Mouse (Mus musculus): Measurements from ENCODE around the gene Taf4.

- TF ChIP-seq CTCF (IDR thresholded peaks at IDR 0.05) (no peak), POLR2A (IDR thresholded peaks at IDR 0.05; ENCODE audit: insufficient read depth, low read depth, low read length) (no peak), EP300 (IDR thresholded peaks at IDR 0.05; ENCODE audit: insufficient read depth, low read depth, low read length) (no peak)
Measured at GRCm38 (mm10) chr2:179913349-179913748, 63.1 kb downstream of the Taf4 start.
